Mouse (Mus musculus) CH12.LX (cell line): ENCODE measurements around the gene Fosb. TPM values are rescaled to one million over a fixed set of nuclear protein-coding genes. Genes with fewer than 3 reads are reported as not detected.

Source experiments
- DNase-seq: peaks from one replicate; pipeline ENCODE4 v3.0.0-alpha.2; 2013; ENCODE audit errors: extremely low read depth
- H3K27ac ChIP-seq: 2 replicates; pipeline ENCODE4 v1.5.1; 2012; ENCODE audit warnings: low read depth, mild to moderate bottlenecking, control low read depth, moderate library complexity; ENCODE audit not compliant: insufficient read depth
- H3K27me3 ChIP-seq: replicated peaks from 2 replicates; pipeline ENCODE3; 2012; ENCODE audit warnings: inconsistent platforms
- H3K36me3 ChIP-seq, 2 experiments: replicated peaks in 1 of 2; 2 replicates each; pipeline versions ENCODE3 to v1.6.1; 2012; ENCODE audit warnings: inconsistent platforms in 1 of 2, low read length in 1 of 2, mild to moderate bottlenecking in 1 of 2, mixed read lengths in 1 of 2, moderate library complexity in 1 of 2; ENCODE audit not compliant: control insufficient read depth in 1 of 2, insufficient read depth in 1 of 2
- H3K4me1 ChIP-seq, 2 experiments: 2 replicates each; pipeline ENCODE4 v1.6.1; 2012; ENCODE audit warnings: inconsistent platforms in 1 of 2, moderate library complexity in 1 of 2; ENCODE audit not compliant: insufficient read depth in 2 of 2, control insufficient read depth in 1 of 2
- H3K4me2 ChIP-seq: 2 replicates; pipeline ENCODE4 v1.6.1; 2012; ENCODE audit warnings: low read depth, mild to moderate bottlenecking, control low read depth; ENCODE audit not compliant: poor library complexity, insufficient read depth, severe bottlenecking
- H3K4me3 ChIP-seq, 3 experiments: fragments of 150-350 bp in 1 of 3; sonication (generic) in 1 of 3; replicated peaks in 1 of 3; 2 replicates each; pipeline versions ENCODE3 to v1.5.1; 2011 to 2012; ENCODE audit warnings: low read depth in 2 of 3, low read length in 2 of 3, mild to moderate bottlenecking in 2 of 3, moderate library complexity in 2 of 3, control low read depth in 1 of 3, improper control_type of control experiment in 1 of 3, inconsistent platforms in 1 of 3, mixed read lengths in 1 of 3; ENCODE audit not compliant: poor library complexity in 1 of 3
- H3K79me2 ChIP-seq: replicated peaks from 2 replicates; pipeline ENCODE4 v1.6.1; 2012; ENCODE audit warnings: mild to moderate bottlenecking, moderate library complexity; ENCODE audit not compliant: control insufficient read depth, poor library complexity, insufficient read depth, severe bottlenecking; ENCODE audit errors: extremely low read depth
- H3K9ac ChIP-seq: 2 replicates; pipeline ENCODE4 v1.6.1; 2012; ENCODE audit warnings: low read depth, mild to moderate bottlenecking, control low read depth, moderate library complexity; ENCODE audit not compliant: insufficient read depth
- H3K9me3 ChIP-seq: replicated peaks from 2 replicates; pipeline ENCODE3; 2012; ENCODE audit warnings: low read length, inconsistent platforms, mixed read lengths
- BHLHE40 ChIP-seq: IDR thresholded peaks from 2 replicates; pipeline ENCODE4 v1.6.1; 2011; ENCODE audit warnings: mild to moderate bottlenecking, low read depth, low read length, improper control_type of control experiment
- CHD1 ChIP-seq: IDR thresholded peaks from 2 replicates; pipeline ENCODE4 v1.6.1; 2012; ENCODE audit warnings: low read depth, low read length, improper control_type of control experiment, inconsistent platforms
- CHD2 ChIP-seq: IDR thresholded peaks from 2 replicates; pipeline ENCODE4 v1.6.1; 2011; ENCODE audit warnings: low read length, improper control_type of control experiment
- ETS1 ChIP-seq: conservative IDR thresholded peaks from 2 replicates; pipeline ENCODE4 v1.6.1; 2012; ENCODE audit warnings: low read depth, mild to moderate bottlenecking, inconsistent platforms, low read length, improper control_type of control experiment, moderate library complexity
- GABPA ChIP-seq: IDR thresholded peaks from 2 replicates; pipeline ENCODE4 v1.6.1; 2012; ENCODE audit warnings: low read depth, low read length, improper control_type of control experiment, inconsistent platforms; ENCODE audit not compliant: insufficient replicate concordance
- IRF4 ChIP-seq: IDR thresholded peaks from 2 replicates; pipeline ENCODE4 v1.6.1; 2014; ENCODE audit warnings: low read depth, mild to moderate bottlenecking, inconsistent platforms, low read length, improper control_type of control experiment
- JUND ChIP-seq: conservative IDR thresholded peaks from 2 replicates; pipeline ENCODE4 v1.6.1; 2011; ENCODE audit warnings: low read depth, low read length, improper control_type of control experiment
- KAT2A ChIP-seq: IDR thresholded peaks from 2 replicates; pipeline ENCODE4 v1.6.1; 2012; ENCODE audit warnings: low read length, improper control_type of control experiment, inconsistent platforms; ENCODE audit not compliant: insufficient replicate concordance
- MYC ChIP-seq: IDR thresholded peaks from 2 replicates; pipeline ENCODE4 v1.6.1; 2011; ENCODE audit warnings: low read depth, mild to moderate bottlenecking, improper control_type of control experiment, low read length
- POLR2AphosphoS2 ChIP-seq: IDR thresholded peaks from 2 replicates; pipeline ENCODE4 v1.6.1; 2011; ENCODE audit warnings: low read depth, low read length, improper control_type of control experiment
- RAD21 ChIP-seq: IDR thresholded peaks from 2 replicates; pipeline ENCODE4 v1.6.1; 2011; ENCODE audit warnings: low read depth, mild to moderate bottlenecking, low read length, improper control_type of control experiment, moderate library complexity
- SIN3A ChIP-seq: IDR thresholded peaks from 2 replicates; pipeline ENCODE4 v1.6.1; 2012; ENCODE audit warnings: low read length, improper control_type of control experiment, inconsistent platforms
- TBP ChIP-seq: conservative IDR thresholded peaks from 2 replicates; pipeline ENCODE4 v1.6.1; 2011; ENCODE audit warnings: low read depth, low read length, improper control_type of control experiment
- TCF12 ChIP-seq: IDR thresholded peaks from 2 replicates; pipeline ENCODE4 v1.6.1; 2014; ENCODE audit warnings: low read depth, mild to moderate bottlenecking, inconsistent platforms, low read length, improper control_type of control experiment
- UBTF ChIP-seq: IDR thresholded peaks from 2 replicates; pipeline ENCODE4 v1.6.1; 2012; ENCODE audit warnings: low read depth, mild to moderate bottlenecking, inconsistent platforms, low read length, improper control_type of control experiment, moderate library complexity
- ZKSCAN1 ChIP-seq: IDR thresholded peaks from 2 replicates; pipeline ENCODE4 v1.6.1; 2012; ENCODE audit warnings: low read depth, inconsistent platforms, low read length, improper control_type of control experiment, borderline replicate concordance
- ZNF384 ChIP-seq: IDR thresholded peaks from 2 replicates; pipeline ENCODE4 v1.6.1; 2012; ENCODE audit warnings: low read depth, low read length, improper control_type of control experiment, inconsistent platforms
- dilution Hi-C: fragments of 300-500 bp; cut with MboI; formaldehyde crosslinking; loops from 2 replicates; pipeline ENCODE4 v1.14.3; 2020; ENCODE audit warnings: low sequenced_read_pairs; ENCODE audit not compliant: extremely low pct_unique_long_range_greater_than_20kb, extremely low pct_ligation_motif_present
- in situ Hi-C: fragments of 300-500 bp; cut with MboI; formaldehyde crosslinking; loops from 3 replicates; pipeline ENCODE4 v1.14.3; 2019; ENCODE audit warnings: low sequenced_read_pairs, low pct_ligation_motif_present, low pct_unique_long_range_greater_than_20kb, mixed read lengths
- polyA plus RNA-seq: library from polyadenylated mRNA; unstranded; fragments of >175 nt; gene quantifications from 2 replicates; pipeline ENCODE4 v1.2.1, GENCODE M21; 2012; ENCODE audit warnings: low read depth; ENCODE audit not compliant: insufficient read length
- total RNA-seq, 2 experiments: library from RNA; depleted of rRNA; stranded (reverse); fragments of 300-350 nt in 1 of 2; fragments of >200 nt in 1 of 2; gene quantifications; 2 replicates each; pipeline ENCODE4 v1.2.3; 2012 to 2014

Gene Fosb
- total and polyA plus RNA-seq, 3 experiments: 0.08 to 0.56 TPM; not detected in 1

GRCm38 (mm10) chr7:19253437-19253836, 56.4 kb downstream of the Fosb start:
- in situ Hi-C loops (no loop called here), dilution Hi-C loops (no loop called here)
- no peak overlapping the region for H3K4me3 ChIP-seq
- no peaks in the 10 kb centered on the region for H3K79me2 ChIP-seq
- TF ChIP-seq CHD1 (no peak), MYC (no peak), IRF4 (no peak), ZNF384 (no peak), ZKSCAN1 (no peak), JUND (no peak), POLR2AphosphoS2 (no peak), SIN3A (no peak), GABPA (no peak), TCF12 (no peak), KAT2A (no peak), UBTF (no peak), ETS1 (no peak), TBP (no peak), CHD2 (no peak), BHLHE40 (no peak), RAD21 (no peak)
- H3K9ac ChIP-seq: no peak overlapping the region
- H3K9me3 ChIP-seq: no peaks in the 10 kb centered on the region
- no peak for DNase-seq
- no peak overlapping the region for H3K27ac ChIP-seq
- no peak overlapping the region for H3K4me2 ChIP-seq
- H3K4me1 ChIP-seq: peaks cover 2 to 21% of the 10 kb centered on the region in 2 experiments; a peak in 3 of 4 replicates
- peaks cover 32 to 73% of the 10 kb centered on the region in 2 experiments for H3K36me3 ChIP-seq
- no peaks in the 10 kb centered on the region for H3K27me3 ChIP-seq

Other genes with a start within 250 kb of the Fosb start
Only the 20 nearest of the 25 such genes appear.
- gene Gm4969, start 191.7 kb downstream of the Fosb start, total RNA-seq (2012; rRNA removed): 0.08 TPM in 1 of 2 replicates, not detected in the other
- not detected in 2 replicates for gene Gm4969, start 191.7 kb downstream of the Fosb start, total RNA-seq (2014; rRNA removed)
- not detected in 2 replicates for gene Gm4969, start 191.7 kb downstream of the Fosb start, polyA plus RNA-seq
- 11.6 and 12.5 TPM in 2 replicates for gene Fbxo46, start 190.2 kb downstream of the Fosb start, total RNA-seq (2012; rRNA removed)
- 3.5 and 4.0 TPM in 2 replicates for gene Fbxo46, start 190.2 kb downstream of the Fosb start, total RNA-seq (2014; rRNA removed)
- gene Fbxo46, start 190.2 kb downstream of the Fosb start, polyA plus RNA-seq: 4.8 and 6.1 TPM in 2 replicates
- gene Qpctl, start 160.8 kb downstream of the Fosb start, total RNA-seq (2012; rRNA removed): 9.3 and 9.8 TPM in 2 replicates
- gene Qpctl, start 160.8 kb downstream of the Fosb start, total RNA-seq (2014; rRNA removed): 5.1 and 5.2 TPM in 2 replicates
- gene Qpctl, start 160.8 kb downstream of the Fosb start, polyA plus RNA-seq: 9.2 and 9.6 TPM in 2 replicates
- gene Snrpd2, start 160.3 kb downstream of the Fosb start, total RNA-seq (2012; rRNA removed): 348 and 408 TPM in 2 replicates
- 178 and 213 TPM in 2 replicates for gene Snrpd2, start 160.3 kb downstream of the Fosb start, total RNA-seq (2014; rRNA removed)
- 177 and 193 TPM in 2 replicates for gene Snrpd2, start 160.3 kb downstream of the Fosb start, polyA plus RNA-seq
- 0.04 TPM in 1 of 2 replicates, not detected in the other for gene Gipr, start 143.9 kb downstream of the Fosb start, total RNA-seq (2012; rRNA removed)
- not detected in 2 replicates for gene Gipr, start 143.9 kb downstream of the Fosb start, total RNA-seq (2014; rRNA removed)
- gene Gipr, start 143.9 kb downstream of the Fosb start, polyA plus RNA-seq: 0.11 and 0.12 TPM in 2 replicates
- gene Eml2, start 133.6 kb downstream of the Fosb start, total RNA-seq (2012; rRNA removed): 32.4 and 52.4 TPM in 2 replicates
- gene Eml2, start 133.6 kb downstream of the Fosb start, total RNA-seq (2014; rRNA removed): 12.3 and 15.6 TPM in 2 replicates
- 29.1 and 30.8 TPM in 2 replicates for gene Eml2, start 133.6 kb downstream of the Fosb start, polyA plus RNA-seq
- 0.04 and 0.08 TPM in 2 replicates for gene Gpr4, start 97.5 kb downstream of the Fosb start, total RNA-seq (2012; rRNA removed)
- not detected in 2 replicates for gene Gpr4, start 97.5 kb downstream of the Fosb start, total RNA-seq (2014; rRNA removed)
- gene Gpr4, start 97.5 kb downstream of the Fosb start, polyA plus RNA-seq: 0.14 and 0.31 TPM in 2 replicates
- gene Opa3, start 81.7 kb downstream of the Fosb start, total RNA-seq (2012; rRNA removed): 11.9 and 15.7 TPM in 2 replicates
- gene Opa3, start 81.7 kb downstream of the Fosb start, total RNA-seq (2014; rRNA removed): 8.6 and 9.4 TPM in 2 replicates
- 20.0 and 21.2 TPM in 2 replicates for gene Opa3, start 81.7 kb downstream of the Fosb start, polyA plus RNA-seq
- 109 and 114 TPM in 2 replicates for gene Vasp, start 38.2 kb downstream of the Fosb start, total RNA-seq (2012; rRNA removed)
- 122 and 125 TPM in 2 replicates for gene Vasp, start 38.2 kb downstream of the Fosb start, total RNA-seq (2014; rRNA removed)
- 191 and 240 TPM in 2 replicates for gene Vasp, start 38.2 kb downstream of the Fosb start, polyA plus RNA-seq
- gene Ppm1n, start 30.0 kb downstream of the Fosb start, total RNA-seq (2012; rRNA removed): not detected in 2 replicates
- not detected in 2 replicates for gene Ppm1n, start 30.0 kb downstream of the Fosb start, total RNA-seq (2014; rRNA removed)
- not detected in 2 replicates for gene Ppm1n, start 30.0 kb downstream of the Fosb start, polyA plus RNA-seq
- gene Rtn2, start 27.4 kb downstream of the Fosb start, total RNA-seq (2012; rRNA removed): 0.72 and 1.0 TPM in 2 replicates
- 0.43 and 0.56 TPM in 2 replicates for gene Rtn2, start 27.4 kb downstream of the Fosb start, total RNA-seq (2014; rRNA removed)
- gene Rtn2, start 27.4 kb downstream of the Fosb start, polyA plus RNA-seq: 0.76 and 0.80 TPM in 2 replicates
- gene Ercc1, start 34.7 kb upstream of the Fosb start, total RNA-seq (2012; rRNA removed): 27.7 and 31.1 TPM in 2 replicates
- 25.3 and 26.9 TPM in 2 replicates for gene Ercc1, start 34.7 kb upstream of the Fosb start, total RNA-seq (2014; rRNA removed)
- gene Ercc1, start 34.7 kb upstream of the Fosb start, polyA plus RNA-seq: 28.2 and 29.8 TPM in 2 replicates
- gene Cd3eap, start 49.4 kb upstream of the Fosb start, total RNA-seq (2012; rRNA removed): 22.6 and 33.2 TPM in 2 replicates
- gene Cd3eap, start 49.4 kb upstream of the Fosb start, total RNA-seq (2014; rRNA removed): 14.4 and 15.9 TPM in 2 replicates
- gene Cd3eap, start 49.4 kb upstream of the Fosb start, polyA plus RNA-seq: 36.8 and 36.9 TPM in 2 replicates
- 0.42 and 0.68 TPM in 2 replicates for gene Ppp1r13l, start 49.7 kb upstream of the Fosb start, total RNA-seq (2012; rRNA removed)
- gene Ppp1r13l, start 49.7 kb upstream of the Fosb start, total RNA-seq (2014; rRNA removed): 0.11 TPM in 1 of 2 replicates, not detected in the other
- gene Ppp1r13l, start 49.7 kb upstream of the Fosb start, polyA plus RNA-seq: 1.3 and 1.4 TPM in 2 replicates
- gene Ercc2, start 72.0 kb upstream of the Fosb start, total RNA-seq (2012; rRNA removed): 40.6 and 43.8 TPM in 2 replicates
- 29.0 and 30.0 TPM in 2 replicates for gene Ercc2, start 72.0 kb upstream of the Fosb start, total RNA-seq (2014; rRNA removed)
- gene Ercc2, start 72.0 kb upstream of the Fosb start, polyA plus RNA-seq: 31.7 and 33.5 TPM in 2 replicates
- 3.9 and 4.4 TPM in 2 replicates for gene Klc3, start 94.1 kb upstream of the Fosb start, total RNA-seq (2012; rRNA removed)
- 0.17 TPM in 1 of 2 replicates, not detected in the other for gene Klc3, start 94.1 kb upstream of the Fosb start, total RNA-seq (2014; rRNA removed)
- gene Klc3, start 94.1 kb upstream of the Fosb start, polyA plus RNA-seq: not detected in 2 replicates
- gene Ckm, start 94.7 kb upstream of the Fosb start, total RNA-seq (2012; rRNA removed): 0.21 and 0.47 TPM in 2 replicates
- 0.08 and 0.92 TPM in 2 replicates for gene Ckm, start 94.7 kb upstream of the Fosb start, total RNA-seq (2014; rRNA removed)
- not detected in 2 replicates for gene Ckm, start 94.7 kb upstream of the Fosb start, polyA plus RNA-seq
- 5.2 and 7.3 TPM in 2 replicates for gene Mark4, start 148.8 kb upstream of the Fosb start, total RNA-seq (2012; rRNA removed)
- 1.7 and 1.9 TPM in 2 replicates for gene Mark4, start 148.8 kb upstream of the Fosb start, total RNA-seq (2014; rRNA removed)
- 9.6 and 11.9 TPM in 2 replicates for gene Mark4, start 148.8 kb upstream of the Fosb start, polyA plus RNA-seq
- gene Exoc3l2, start 153.3 kb upstream of the Fosb start, total RNA-seq (2012; rRNA removed): 0.08 TPM in 2 replicates
- gene Exoc3l2, start 153.3 kb upstream of the Fosb start, total RNA-seq (2014; rRNA removed): not detected in 2 replicates
- gene Exoc3l2, start 153.3 kb upstream of the Fosb start, polyA plus RNA-seq: not detected in 2 replicates
- 5.1 and 6.7 TPM in 2 replicates for gene Bloc1s3, start 198.3 kb upstream of the Fosb start, total RNA-seq (2012; rRNA removed)
- 6.9 and 8.0 TPM in 2 replicates for gene Bloc1s3, start 198.3 kb upstream of the Fosb start, total RNA-seq (2014; rRNA removed)
- gene Bloc1s3, start 198.3 kb upstream of the Fosb start, polyA plus RNA-seq: 3.8 and 4.9 TPM in 2 replicates